Mouse (Mus musculus) megakaryocyte-erythroid progenitor cell, adult 5-6 weeks (primary cell): ENCODE measurements around the gene Cyp2c55. TPM values are rescaled to one million over a fixed set of nuclear protein-coding genes. Genes with fewer than 3 reads are reported as not detected.

Source experiments
- ATAC-seq: replicated peaks from 2 replicates; pipeline ENCODE4 v1.8.0; 2016; ENCODE audit warnings: mild to moderate bottlenecking, inconsistent platforms; ENCODE audit not compliant: severe bottlenecking, poor library complexity, low FRiP score, low TSS enrichment
- total RNA-seq, 2 experiments: library from RNA; stranded (forward) in 1 of 2; stranded (reverse) in 1 of 2; fragments of 200-1000, 215-1000 nt in 1 of 2; fragments of >200 nt in 1 of 2; fragmentation: Nextera tagmentation in 1 of 2; gene quantifications; 2 replicates each; pipeline ENCODE4 v1.2.3; 2014 to 2017

Gene Cyp2c55
- not detected in 2 replicates for total RNA-seq (2014; fragmentation: Nextera tagmentation)
- not detected in 2 replicates for total RNA-seq (2017)

GRCm38 (mm10) chr19:39006715-39007114 lies at the start of gene Cyp2c55:
Cyp2c55 (plus strand) TSS chr19:39007019.
- ATAC-seq = no peak

GRCm38 (mm10) chr19:38970741-38971140 lies 36.1 kb upstream of the Cyp2c55 start:
- ATAC-seq = no peak

GRCm38 (mm10) chr19:38972581-38972980 lies 34.2 kb upstream of the Cyp2c55 start:
- no peak for ATAC-seq

GRCm38 (mm10) chr19:38973666-38974065 lies 33.2 kb upstream of the Cyp2c55 start:
- peak; percentile 18; the same call in 1 of the 2 replicates for ATAC-seq

GRCm38 (mm10) chr19:38976269-38976668 lies 30.6 kb upstream of the Cyp2c55 start:
- ATAC-seq = no peak

- peak; percentile 65 for ATAC-seq
These were observed 24.9 kb upstream of the Cyp2c55 start for GRCm38 (mm10) chr19:38981966-38982365.

- ATAC-seq = no peak
These were observed 8.6 kb upstream of the Cyp2c55 start for GRCm38 (mm10) chr19:38998248-38998647.

GRCm38 (mm10) chr19:38998676-38999075 lies 8.1 kb upstream of the Cyp2c55 start:
- ATAC-seq = no peak

- no peak for ATAC-seq
These were observed 1.7 kb upstream of the Cyp2c55 start for GRCm38 (mm10) chr19:39005132-39005531.

- no peak for ATAC-seq
These were observed 51.1 kb downstream of the Cyp2c55 start for GRCm38 (mm10) chr19:39057928-39058327.

GRCm38 (mm10) chr19:39060719-39061118 lies 53.9 kb downstream of the Cyp2c55 start, which contains the start of gene Cyp2c65:
Cyp2c65 (plus strand) TSS chr19:39061015.
- no peak for ATAC-seq

Other genes starting within 250 kb of the Cyp2c55 start
- gene Noc3l, start 187.8 kb upstream of the Cyp2c55 start, total RNA-seq (2014; fragmentation: Nextera tagmentation) = 24.3 and 34.6 TPM in 2 replicates
- gene Noc3l, start 187.8 kb upstream of the Cyp2c55 start, total RNA-seq (2017) = 60.5 and 71.2 TPM in 2 replicates
- gene Tbc1d12, start 170.4 kb upstream of the Cyp2c55 start, total RNA-seq (2014; fragmentation: Nextera tagmentation) = 1.9 and 4.3 TPM in 2 replicates
- gene Tbc1d12, start 170.4 kb upstream of the Cyp2c55 start, total RNA-seq (2017) = 4.2 and 4.5 TPM in 2 replicates
- gene Hells, start 76.1 kb upstream of the Cyp2c55 start, total RNA-seq (2014; fragmentation: Nextera tagmentation) = 61.1 and 73.1 TPM in 2 replicates
- 77.3 and 82.1 TPM in 2 replicates for gene Hells, start 76.1 kb upstream of the Cyp2c55 start, total RNA-seq (2017)
- not detected in 2 replicates for gene Cyp2c65, start 54.0 kb downstream of the Cyp2c55 start, total RNA-seq (2014; fragmentation: Nextera tagmentation)
- gene Cyp2c65, start 54.0 kb downstream of the Cyp2c55 start, total RNA-seq (2017) = not detected in 2 replicates
- gene Cyp2c66, start 106.9 kb downstream of the Cyp2c55 start, total RNA-seq (2014; fragmentation: Nextera tagmentation) = not detected in 2 replicates
- not detected in 2 replicates for gene Cyp2c66, start 106.9 kb downstream of the Cyp2c55 start, total RNA-seq (2017)